Mouse (Mus musculus) brain, embryonic 18.5 days (tissue): ENCODE data around the gene Vps4b.

Experiments used
- DNase-seq: peaks from one replicate; pipeline ENCODE4 v3.0.0-alpha.2; 2012; ENCODE audit warnings: low read depth, low spot score

Gene Vps4b

DNA sequence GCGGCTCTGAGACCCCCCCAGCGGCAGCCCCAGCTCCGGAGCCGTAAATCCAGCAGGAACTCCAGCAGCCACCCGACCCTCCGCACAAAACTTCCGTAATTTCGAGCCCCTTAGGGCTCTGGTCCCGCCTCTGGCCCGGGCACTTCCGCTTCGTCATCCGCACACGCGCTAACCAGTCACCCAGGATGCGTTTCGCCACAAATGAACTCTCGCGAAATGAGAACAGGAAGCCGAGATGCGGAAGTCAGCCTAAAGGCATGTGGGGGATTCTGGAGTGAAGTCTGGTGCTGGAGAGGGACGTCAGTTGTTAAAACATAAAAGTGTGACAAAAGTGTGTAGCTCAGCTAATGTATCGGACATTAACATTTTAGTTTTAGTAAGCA, at the start of gene Vps4b:
Gene Vps4b (minus strand): TSS at position 187 of the 383 bp plus-strand sequence.
- DNase-seq, result peak; percentile 93

DNA sequence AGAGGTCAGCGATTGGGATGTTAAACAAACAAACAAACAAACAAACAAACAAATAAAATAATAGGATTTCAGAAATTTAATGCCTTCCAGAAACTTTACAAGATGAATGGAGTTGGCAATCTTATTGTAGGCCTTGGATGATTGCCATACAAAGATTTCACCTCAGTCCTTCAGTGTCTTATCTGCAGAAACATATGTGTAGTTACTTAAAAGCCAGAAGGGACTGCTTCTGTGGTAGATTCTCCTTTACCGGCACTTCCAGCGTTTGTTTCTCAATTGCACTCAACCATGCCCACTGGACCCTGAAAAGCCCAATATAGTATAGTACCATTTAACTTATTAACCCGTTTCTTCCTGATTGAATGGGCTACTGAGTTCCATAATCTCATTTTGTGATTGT, 32.3 kb upstream of the Vps4b start:
- no peak for DNase-seq

DNA sequence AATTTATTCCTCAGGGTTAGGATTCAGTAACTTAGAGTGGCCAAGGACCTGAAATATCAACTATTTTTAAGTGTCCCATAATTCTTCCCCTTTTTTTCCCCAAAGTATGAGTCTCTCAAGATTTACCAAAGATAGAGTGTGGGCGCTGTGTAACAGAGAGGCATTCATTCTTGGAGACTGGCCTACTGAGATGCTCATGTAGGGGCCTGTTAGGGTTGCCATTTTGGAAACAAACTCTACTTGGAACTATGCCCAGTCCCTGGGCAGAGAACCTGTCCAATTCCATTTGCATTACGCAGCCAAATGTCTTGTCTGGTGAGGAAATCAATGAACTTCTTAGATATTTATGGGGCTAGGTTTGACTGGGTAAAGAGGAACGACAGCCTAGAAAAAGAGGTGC, 25.8 kb upstream of the Vps4b start:
- DNase-seq, result no peak

DNA sequence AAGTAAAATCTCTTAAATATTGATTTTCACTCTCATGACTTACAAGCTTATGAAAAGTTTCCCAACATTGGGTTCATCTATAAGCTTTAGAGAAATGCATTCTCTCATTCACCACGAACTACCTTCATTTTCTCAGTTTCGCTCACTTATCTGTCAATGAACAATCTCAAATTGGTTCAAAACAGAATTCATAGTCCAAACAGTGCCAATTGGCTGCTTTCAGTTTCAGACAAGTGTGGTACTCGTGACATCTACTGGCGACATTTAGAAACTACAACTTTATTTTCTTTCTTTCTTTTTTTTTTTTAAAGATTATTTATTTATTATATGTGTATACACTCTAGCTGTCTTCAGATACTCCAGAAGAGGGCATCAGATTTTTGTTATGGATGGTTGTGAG, 21.8 kb upstream of the Vps4b start:
- DNase-seq, result no peak

DNA sequence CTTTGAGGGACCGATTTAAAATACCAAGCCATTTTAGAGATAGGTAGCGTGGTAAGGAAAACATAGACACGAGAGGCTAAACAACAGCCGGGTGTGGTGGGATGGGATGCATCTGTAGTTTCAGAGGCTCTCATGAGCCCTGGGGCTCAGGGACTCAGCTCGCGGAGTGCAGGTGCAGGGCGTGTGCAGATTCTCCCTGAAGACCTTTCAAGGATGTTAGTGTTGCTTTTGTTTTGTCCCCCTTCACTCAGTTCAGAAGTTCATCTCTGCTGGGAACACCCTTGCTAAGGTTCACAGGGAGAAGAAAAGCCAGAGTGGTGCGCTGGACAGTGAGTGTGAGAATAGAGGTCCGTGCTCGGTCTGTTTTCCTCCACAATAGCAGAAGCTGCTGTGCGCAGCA, 20.2 kb upstream of the Vps4b start:
- no peak for DNase-seq

DNA sequence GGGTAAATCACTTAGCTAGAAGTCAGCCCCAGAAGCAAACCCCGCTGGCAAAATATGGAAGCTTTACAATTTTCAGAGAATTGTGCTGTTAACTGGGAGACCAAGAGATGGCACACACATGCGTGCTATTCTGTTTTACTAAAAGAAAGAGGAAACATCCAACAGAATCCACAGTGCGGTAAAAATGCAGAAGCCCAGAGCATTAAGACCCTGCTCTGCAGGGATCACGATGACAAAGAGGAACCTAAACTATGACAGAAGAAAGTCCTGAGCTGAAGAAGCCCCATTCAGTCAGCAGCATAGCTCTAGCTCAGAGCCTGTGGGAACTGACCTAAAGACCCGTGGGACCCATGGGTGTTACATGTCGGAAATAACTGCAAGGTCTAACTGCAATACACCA, 18.7 kb upstream of the Vps4b start:
- no peak for DNase-seq

DNA sequence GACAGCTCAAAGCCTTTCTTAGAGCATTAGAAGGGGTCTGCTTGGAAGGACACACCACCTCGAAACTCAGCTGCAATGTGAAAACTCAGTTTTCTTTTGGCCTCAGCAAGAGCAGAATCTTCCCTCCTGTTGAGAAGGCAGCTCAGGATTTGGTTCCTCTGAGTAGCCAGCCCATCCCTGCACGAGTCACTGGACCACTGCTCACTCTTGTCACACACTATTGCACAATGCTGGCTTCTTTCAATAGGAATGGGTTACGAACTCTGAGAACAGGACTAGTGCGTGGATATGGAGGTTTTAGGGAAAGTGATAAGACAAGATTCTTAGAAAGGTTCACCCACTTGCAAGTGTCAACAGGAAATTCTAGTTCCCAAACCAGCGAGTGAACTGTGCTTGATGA, 18.3 kb upstream of the Vps4b start:
- DNase-seq, result no peak

DNA sequence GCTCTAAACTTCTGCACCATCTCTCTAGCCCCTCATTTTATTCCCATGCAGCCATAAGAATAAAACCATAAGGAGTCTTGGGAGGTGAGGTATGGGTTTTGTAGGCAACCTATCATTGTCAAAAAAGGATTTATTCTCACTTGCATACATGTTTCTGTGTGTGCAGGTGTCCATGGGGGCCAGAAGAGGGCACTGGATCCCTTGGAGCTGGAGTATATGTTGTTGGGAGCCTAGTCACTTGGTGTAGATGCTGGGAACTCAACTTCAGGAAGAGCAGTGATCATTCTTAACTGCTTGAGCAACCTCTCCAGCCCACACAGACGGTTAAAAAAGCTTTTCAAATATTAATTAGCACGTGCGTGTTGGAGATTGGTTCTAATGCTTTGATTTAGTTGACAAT, 3.4 kb upstream of the Vps4b start:
- DNase-seq, result no peak

DNA sequence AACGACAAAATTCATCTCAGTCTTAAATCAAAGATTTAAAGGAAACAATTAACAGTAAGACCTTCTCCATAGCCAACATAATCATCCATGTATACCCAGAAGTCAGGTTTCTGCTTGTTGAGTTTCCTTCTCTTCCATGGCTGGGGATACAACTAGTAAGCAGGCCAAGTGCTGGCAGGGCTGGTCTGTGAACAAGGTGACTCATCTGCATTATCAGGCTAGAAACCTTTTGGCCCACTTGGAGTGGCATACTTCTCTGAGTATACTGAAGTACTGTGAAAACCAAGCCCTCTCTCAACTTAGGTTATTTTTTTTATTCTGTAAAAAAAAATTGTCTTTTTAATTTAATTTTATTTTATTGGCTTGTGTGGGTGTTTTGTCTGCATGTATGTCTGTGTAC, 2.9 kb upstream of the Vps4b start:
- no peak for DNase-seq

DNA sequence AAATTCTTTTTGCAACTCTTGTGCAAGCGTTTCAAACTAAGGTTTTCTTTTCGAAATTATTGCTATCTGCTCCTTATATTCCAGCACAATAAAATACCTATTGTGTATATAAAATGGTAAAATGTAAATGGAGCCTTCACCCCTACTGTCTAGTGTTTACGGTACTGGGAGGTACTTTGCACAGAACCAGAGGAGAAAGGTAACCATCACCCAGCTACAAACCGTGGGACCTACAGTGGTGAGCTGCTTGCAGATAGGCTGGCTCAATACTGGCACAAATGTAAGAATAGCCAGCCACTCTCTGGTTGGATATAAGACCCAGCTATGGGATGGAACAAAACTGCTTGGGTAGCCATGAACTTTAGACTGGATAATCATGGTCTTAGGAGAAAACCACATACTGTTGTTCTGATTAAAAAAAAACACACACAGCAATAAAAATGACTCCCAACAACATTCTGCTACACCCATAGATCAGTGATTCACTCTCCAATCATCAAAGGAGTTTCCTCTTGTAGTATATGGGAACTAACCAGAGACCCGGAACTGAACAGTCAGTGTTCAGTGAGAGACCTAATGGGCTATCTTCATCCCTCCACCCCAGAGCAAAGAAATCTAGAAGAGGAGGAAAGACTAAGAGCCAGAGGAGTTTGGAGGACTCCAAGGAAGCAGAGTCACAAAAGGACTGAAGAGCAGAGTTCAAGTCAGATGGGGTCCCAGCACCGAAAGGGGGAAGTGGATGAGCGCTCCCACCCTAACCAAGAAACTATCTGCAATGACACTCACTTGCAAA, 655 bp upstream of the Vps4b start:
- no peak for DNase-seq

DNA sequence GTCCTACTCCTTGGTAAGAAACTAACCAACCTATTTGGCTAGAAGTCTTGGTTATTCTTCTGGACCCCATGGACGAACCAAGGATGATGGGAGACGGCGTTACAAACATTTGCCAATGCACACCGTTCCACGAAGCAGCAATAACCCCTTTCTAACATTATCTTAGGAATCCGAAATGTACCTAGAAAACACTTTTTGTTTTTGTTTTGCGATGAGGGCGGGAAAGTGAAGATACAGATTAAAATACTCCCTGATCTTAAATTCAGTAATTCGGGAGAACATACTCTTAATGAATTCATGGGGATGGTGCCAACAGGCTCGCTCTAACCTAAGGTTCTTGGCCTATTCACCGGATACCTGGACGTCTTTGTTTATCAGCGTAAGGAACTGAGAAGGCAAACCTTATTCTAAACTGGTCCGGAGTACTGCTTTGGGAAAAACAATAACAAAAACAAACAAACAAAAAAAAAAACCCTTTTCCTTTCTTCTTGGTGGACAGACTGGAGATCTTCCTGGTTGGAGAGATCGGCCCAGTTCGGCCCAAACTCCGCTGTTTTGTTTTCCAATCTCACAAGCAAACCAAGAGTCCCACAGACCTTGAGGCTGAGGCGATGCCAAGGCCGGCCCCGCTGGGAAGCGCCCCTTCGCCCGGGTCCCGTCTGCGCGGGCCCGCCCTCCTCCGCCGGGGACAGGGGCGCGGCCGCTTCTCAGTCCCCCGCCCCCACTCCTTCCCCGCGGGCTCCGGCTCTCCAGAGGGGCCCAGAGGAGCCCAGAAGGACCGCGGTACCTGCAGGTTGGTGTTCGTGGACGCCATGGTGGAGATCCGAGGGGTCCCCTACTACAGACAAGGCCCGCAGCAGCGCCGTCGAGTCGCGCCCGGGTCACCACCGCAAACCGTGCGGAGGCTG, 640 bp downstream of the Vps4b start:
- no peak for DNase-seq

DNA sequence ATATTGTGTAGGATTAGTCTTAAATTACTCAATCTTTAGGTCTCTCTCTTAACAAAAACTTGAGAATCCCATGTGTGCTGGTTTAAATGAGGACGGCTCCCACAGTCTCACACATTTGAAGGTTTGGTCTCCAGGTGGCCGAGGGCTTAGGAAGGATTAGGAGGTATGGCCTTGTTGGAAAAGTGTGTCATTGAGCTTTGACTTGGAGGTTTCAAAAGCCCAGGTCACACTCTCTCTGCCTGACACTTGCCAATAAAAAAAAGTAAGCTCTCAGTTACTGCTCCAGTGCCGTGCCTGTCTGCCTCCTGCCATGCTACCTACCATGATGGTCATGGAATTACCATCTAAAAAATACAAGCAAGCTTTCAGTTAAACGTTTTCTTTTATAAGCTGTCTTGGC, 21.6 kb downstream of the Vps4b start:
- no peak for DNase-seq

DNA sequence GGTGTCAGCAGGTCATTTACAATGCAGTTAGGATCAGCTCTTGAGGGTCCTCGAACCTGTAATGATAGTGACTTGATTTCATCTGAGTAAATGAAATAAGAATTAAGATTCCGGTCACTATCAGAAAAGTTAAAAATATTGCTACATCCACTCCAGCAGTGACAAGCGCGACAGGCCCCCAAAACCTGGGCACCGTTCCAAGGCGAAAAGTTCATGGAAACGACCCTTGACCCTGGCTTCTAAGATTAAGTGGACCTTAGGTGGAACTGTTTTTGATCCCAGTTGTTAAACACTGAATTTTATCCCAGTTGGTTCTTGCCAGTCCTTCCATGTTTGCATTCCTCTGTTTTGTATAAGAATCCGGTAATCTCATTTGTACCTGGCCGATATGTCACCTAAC, 22.4 kb downstream of the Vps4b start:
- DNase-seq, result no peak

DNA sequence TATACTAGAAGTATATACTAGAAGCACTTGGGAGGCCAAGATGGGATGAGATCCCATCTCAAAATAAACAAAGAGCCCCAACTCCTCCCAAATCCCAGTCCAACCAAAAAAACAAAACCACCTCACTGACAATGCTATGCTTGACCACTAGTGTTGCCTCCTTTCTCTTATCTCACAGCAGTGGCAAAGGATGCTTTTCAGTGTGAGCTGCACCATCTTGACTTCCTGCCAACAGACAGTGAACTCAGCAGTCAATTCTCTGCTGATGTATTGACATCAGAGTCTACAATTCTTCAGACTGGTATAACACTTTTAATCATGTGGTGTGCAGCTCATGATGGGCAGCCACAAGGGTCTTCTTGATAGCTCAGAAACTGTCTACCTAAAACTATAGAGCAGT, 27.8 kb downstream of the Vps4b start:
- no peak for DNase-seq

DNA sequence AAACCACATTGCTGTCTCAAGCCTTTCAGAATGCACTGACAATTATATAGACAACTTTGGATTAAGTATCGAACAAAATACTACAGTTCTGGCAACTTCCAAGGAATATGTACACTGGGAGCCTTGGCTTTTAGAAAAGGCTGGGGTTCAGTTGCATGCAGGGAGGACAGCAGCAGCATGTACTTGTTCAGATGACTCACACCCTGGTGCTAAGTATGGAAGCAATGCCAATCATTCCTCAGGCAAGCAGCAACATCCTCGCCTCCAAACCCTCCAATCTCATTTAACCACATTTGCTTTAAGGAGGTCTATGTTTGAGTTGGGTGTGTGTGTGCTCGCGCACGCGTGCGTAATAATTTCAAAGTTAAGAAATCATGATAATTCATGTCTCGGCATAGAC, 30.8 kb downstream of the Vps4b start:
- DNase-seq, result no peak

DNA sequence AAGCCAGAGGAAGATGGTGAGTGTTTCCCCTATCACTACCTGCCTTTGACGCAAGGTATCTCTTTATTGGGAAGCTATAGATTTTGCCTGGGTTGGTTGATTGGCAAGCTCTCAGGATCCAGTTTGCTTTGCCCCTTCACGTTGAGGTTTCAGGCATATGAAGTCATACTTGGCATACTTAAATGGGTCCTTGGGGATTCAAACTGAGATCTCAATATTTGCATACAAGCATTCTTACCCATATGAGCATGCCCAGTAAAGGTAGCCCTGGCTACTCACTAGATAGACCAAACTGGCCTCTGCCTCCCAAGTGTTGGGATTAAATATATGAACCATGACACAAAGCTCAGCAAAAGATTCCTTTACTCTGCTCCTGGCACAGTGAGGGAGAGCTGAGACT, 31.7 kb downstream of the Vps4b start:
- DNase-seq, result no peak

DNA sequence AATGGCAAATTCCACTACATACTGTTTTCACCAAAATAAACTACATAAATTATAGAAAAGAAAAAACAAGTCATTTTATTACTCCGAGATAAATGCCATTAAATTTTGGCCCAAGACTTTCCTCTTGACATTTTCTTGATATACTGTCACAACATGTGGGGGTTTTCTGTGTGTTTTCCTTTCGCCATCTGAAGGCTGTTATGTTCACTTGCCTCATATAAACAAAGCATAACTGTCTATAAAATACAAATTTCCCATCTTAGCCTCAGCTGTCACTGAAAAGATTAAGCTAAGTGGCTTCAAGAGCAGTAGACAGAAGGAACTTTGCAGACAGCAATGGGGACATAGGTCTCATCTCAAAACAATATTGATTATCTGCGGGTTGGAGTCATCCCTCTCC, 32.2 kb downstream of the Vps4b start:
- no peak for DNase-seq

DNA sequence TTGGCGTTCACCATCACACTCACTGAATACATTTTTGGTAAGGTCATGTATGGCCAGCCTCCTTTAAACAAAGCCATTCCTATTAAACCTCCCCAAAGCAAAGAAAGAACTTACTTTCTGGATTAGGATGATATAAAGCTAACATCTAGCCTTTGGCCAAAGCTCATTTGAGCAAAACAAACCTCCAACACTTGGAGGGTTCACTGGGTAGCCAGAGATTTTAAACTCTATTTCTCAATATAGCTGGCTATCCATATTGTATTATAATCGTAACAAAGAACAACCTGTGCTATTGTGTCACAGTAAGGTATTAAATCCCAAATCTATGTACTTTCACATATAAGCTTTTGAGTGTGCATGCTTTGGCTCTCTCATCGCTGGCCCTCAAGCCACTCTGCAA, 35.8 kb downstream of the Vps4b start:
- DNase-seq, result no peak

DNA sequence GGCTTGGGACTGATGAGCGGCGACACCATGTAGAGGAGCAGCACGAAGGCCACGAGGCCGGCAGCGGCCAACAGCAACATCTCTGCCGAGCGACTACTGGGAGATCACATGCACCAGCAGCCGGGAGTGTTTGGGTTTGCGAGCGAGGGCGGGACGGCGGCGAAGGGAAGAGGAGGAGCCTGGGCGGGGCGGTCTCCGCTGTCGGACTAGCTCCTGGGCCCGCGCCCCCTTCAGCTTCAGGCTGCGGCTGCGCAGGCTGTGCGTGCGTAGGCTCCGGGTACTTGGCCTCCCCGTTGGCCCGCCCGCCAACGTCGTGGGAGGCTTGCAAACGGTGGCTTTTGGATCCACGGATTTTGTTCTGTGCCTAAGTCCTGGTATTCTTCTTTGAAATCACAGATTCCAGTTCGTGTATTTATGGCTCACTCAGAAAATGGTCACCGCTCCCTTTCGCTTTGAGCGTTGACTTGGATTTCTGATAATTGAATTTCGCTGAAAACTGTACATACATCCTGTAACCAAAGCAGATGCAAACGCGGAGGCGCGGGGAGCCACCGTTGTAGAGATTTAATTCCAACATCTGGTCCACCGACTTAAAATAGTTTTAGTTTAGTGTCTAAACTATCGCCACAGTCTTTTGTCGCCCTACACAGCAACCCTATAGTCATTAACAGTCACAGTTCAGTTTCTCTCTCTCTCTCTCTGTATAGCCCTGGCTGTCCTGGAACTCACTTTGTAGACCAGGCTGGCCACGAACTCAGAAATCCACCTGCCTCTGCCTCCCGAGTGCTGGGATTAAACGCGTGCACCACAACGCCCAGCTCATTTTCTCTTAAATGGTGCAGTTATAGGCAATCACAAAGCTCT, 36.7 kb downstream of the Vps4b start, which contains the start of gene Kdsr:
Gene Kdsr (minus strand): TSS at position 156 of the 864 bp plus-strand sequence.
- DNase-seq, result peak; percentile 96

DNA sequence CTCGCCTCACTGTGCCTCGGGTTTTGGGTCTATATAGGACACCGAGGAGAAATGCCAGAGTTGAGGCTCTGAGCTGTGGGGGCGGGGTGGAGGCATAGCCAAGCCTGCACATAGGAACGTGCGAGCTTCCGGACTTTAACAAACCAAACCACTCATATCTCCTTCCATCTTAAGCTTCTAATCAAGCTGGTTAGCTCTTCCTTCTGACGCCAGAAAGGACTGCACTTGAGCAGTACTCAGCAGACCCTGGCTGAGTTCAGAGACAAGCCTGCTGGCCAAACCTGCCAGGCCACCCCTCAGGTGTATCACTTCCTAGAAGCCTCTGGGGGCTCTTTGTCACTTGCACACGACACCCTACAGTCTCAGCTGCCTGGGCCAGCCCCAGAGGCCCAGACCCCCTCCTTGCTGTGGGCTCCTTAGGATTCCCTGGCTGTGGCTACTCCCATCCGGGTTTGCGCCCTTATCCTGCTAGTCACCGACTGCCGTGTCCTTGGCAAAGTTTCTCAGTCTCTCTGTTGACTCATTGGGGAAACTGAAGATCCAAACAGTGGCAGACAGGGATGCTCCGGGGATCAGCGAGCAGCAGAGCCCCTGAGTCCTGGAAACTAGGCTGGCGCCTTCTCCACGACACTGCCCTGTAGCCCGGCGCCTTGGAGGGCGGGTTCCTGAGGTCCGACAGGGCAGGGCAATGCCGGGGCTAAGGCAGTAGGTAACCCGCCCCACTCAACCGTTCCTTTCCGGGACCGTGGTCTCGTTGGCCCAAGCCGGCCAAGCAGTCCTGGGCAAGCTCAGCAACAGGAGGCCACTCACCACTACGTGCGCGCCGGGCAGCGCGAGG, 37.6 kb downstream of the Vps4b start:
- DNase-seq, result no peak

DNA sequence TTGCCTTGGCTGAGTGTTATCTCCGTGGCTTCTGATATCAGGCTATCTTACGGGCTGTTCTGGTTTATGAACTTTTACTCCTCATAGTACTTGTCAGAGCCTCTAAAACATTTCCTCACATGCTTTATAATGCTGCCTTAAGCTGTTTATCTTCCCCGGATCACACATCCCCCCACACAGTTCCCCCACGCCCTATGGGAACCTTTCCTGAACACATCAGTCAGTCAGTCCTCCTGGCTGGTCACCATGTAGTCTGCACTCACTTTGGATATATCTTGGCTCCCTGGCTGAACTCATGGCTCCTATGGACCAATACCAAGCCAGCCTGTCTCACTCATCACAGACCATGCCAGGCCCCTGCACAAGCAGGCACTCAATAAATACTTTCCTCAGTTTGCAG, 39.9 kb downstream of the Vps4b start:
- DNase-seq, result no peak
